Mouse (Mus musculus) olfactory bulb, adult 2 months (tissue): Measurements from ENCODE around the gene D17Wsu92e. TPM values are rescaled to one million over a fixed set of nuclear protein-coding genes. Genes with fewer than 3 reads are reported as not detected.
A peak's percentile ranks its signal among the peaks of the same experiment; 100 is the strongest.

ENCODE experiments used
- H3K27ac ChIP-seq: fragments of 200-500 bp; 2 replicates; pipeline ENCODE4 v1.5.1; 2012; ENCODE audit warnings: low read depth, low read length; ENCODE audit not compliant: insufficient read depth
- H3K4me1 ChIP-seq: fragments of 200-500 bp; 2 replicates; pipeline ENCODE4 v1.6.1; 2012; ENCODE audit warnings: low read length; ENCODE audit not compliant: control insufficient read depth, insufficient read depth
- H3K4me3 ChIP-seq: fragments of 200-500 bp; 2 replicates; pipeline ENCODE4 v1.5.1; 2012; ENCODE audit warnings: mild to moderate bottlenecking, low read depth, low read length, moderate library complexity; ENCODE audit not compliant: insufficient read depth
- CTCF ChIP-seq: fragments of 200-500 bp; IDR thresholded peaks from 2 replicates; pipeline ENCODE4 v1.5.1; 2012; ENCODE audit warnings: low read depth, mild to moderate bottlenecking, low read length, moderate library complexity; ENCODE audit not compliant: insufficient read depth
- POLR2A ChIP-seq: fragments of 200-500 bp; IDR thresholded peaks from 2 replicates; pipeline ENCODE4 v1.6.1; 2012; ENCODE audit warnings: mild to moderate bottlenecking, low read depth, low read length, moderate library complexity; ENCODE audit not compliant: insufficient read depth
- WGBS: fragments of 180-500 bp; shearing (Covaris S2); methylation state at CpG from one replicate; pipeline ENCODE4 v1.1.7; 2018; 5-methylcytosine and 5-hydroxymethylcytosine counted together
- polyA plus RNA-seq: library from polyadenylated mRNA; stranded (reverse); fragments of >200 nt; gene quantifications from 2 replicates; pipeline ENCODE4 v1.2.4, GENCODE M21; 2012; ENCODE audit warnings: low replicate concordance; ENCODE audit not compliant: missing spikeins, insufficient read depth, insufficient read length

Gene D17Wsu92e
- polyA plus RNA-seq, 1 experiment = 114 TPM

- WGBS = 40% methylated on average over 5 of the region's 5 CpGs
- H3K4me3 ChIP-seq = no peak overlapping the region
- H3K4me1 ChIP-seq = peaks cover 34% of the 10 kb centered on the region
- no peak overlapping the region for H3K27ac ChIP-seq
- TF ChIP-seq CTCF (no peak), POLR2A (no peak)
Measured at GRCm38 (mm10) chr17:27718250-27718649, 102.2 kb downstream of the D17Wsu92e start.

DNA sequence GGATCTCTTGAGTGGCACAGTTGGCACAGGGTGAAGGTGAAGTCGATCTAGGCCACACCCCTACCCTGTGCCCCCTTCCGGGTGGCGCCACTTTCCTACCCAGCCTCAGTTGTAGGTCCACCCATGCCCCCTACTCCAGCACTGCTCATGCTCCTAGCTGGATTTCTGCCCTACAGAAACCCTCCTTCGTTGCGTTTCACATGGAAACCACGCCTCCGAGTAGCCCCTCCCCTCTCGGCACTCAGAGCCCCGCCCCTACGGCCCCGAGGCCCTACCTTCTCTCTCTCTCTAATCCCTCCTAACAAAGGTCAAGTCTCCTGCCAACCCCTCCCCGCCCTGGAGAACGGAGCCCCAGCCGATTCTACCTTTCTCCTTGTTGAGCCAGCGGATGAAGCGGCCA is 103.6 kb downstream of the D17Wsu92e start:
- no peak overlapping the region for H3K4me3 ChIP-seq
- no peak overlapping the region for H3K27ac ChIP-seq
- WGBS = 14% methylated on average over 16 of the region's 16 CpGs
- TF ChIP-seq POLR2A = no peak
- no peak for TF ChIP-seq CTCF
- H3K4me1 ChIP-seq = peaks cover 43% of the 10 kb centered on the region

- peak overlapping the region; percentile 31 for H3K27ac ChIP-seq
- H3K4me3 ChIP-seq = no peak overlapping the region
- WGBS = 40% methylated on average over 1 of the region's 1 CpGs
- TF ChIP-seq POLR2A (no peak), CTCF (no peak)
- H3K4me1 ChIP-seq = peaks cover 72% of the 10 kb centered on the region
Measured at GRCm38 (mm10) chr17:27712832-27713231, 107.6 kb downstream of the D17Wsu92e start.

DNA sequence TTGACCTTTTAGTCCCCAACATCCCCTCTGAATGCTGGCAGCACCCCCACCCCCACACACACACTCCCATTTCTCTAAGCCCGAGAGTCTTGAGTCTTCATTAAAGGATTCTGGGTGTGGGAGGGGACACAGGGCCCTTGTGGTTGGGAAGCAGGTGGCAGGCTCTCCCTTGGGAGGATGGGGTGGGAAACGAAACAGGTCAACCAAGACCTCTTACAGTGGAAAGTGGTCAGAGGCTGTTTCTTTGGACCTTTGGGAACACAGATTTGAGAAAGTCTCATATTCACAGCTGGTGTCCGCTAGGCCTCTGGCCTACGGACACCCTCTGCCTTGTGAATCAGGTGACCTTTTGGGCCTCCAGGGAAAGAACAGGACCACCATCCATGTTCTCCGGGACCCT is 110.8 kb downstream of the D17Wsu92e start:
- TF ChIP-seq CTCF (no peak), POLR2A (no peak)
- WGBS = 75% methylated on average over 5 of the region's 5 CpGs

DNA sequence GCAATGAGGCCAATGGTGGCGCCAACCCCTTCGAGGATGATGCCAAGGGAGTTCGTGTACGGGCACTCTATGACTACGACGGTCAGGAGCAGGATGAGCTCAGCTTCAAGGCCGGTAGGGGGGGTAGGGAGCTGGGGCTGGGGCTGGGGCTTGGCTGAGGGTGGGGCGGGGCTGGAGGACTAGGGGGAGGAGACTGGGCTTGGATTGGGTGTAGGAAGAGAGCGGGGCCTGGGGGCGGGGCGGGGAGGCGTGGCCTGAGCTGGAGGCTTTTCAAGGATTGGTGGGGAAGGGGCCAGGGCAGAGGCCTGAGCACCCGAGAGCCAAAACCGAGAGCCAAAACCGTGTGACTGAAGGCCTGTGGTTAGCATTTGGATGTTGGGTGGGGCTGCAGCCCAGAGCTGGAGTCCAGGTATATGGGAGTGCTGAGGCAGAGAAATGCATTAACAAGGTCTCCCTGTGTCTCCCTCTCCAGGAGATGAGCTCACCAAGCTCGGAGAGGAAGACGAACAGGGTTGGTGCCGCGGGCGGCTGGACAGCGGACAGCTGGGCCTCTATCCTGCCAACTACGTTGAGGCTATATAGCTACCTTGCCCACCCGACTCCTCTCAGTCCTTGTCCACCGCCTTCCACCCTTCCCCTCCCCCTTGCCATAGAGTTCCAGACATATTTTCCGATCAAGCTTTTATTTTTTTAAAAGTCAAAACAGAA is 112.3 kb downstream of the D17Wsu92e start:
- H3K4me1 ChIP-seq = peaks cover 48% of the 10 kb centered on the region
- TF ChIP-seq CTCF = no peak
- no peak for TF ChIP-seq POLR2A
- 0 out of 2 replicates have a peak overlapping the region, but pooled peaks have one; percentile 44 for H3K27ac ChIP-seq
- H3K4me3 ChIP-seq = no peak overlapping the region
- whole genome bisulfite sequencing = 13% methylated on average over 25 of the region's 25 CpGs

More for the DNA sequence above, 110.8 kb downstream of the D17Wsu92e start:
- Histone ChIP-seq H3K4me3 (no peak overlapping the region), H3K4me1 (peaks cover 60% of the 10 kb centered on the region), H3K27ac (no peak overlapping the region)

DNA sequence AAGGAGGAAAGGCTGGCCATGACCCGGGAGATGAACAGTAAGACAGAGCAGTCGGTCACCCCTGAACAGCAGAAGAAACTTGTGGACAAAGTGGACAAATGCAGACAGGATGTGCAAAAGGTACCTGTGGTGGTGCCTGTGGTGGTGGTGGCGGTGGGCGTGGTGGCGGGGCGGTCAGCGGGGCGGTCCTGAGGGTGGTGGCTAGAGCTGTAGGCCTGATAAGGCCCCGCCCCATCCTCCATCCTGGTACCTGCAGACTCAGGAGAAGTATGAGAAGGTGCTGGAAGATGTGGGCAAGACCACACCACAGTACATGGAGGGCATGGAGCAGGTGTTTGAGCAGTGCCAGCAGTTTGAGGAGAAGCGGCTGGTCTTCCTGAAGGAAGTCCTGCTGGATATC is 114.8 kb downstream of the D17Wsu92e start:
- no peak overlapping the region for H3K27ac ChIP-seq
- WGBS = 67% methylated on average over 10 of the region's 10 CpGs
- no peak overlapping the region for H3K4me3 ChIP-seq
- TF ChIP-seq CTCF (no peak), POLR2A (no peak)
- H3K4me1 ChIP-seq = peaks cover 48% of the 10 kb centered on the region

DNA sequence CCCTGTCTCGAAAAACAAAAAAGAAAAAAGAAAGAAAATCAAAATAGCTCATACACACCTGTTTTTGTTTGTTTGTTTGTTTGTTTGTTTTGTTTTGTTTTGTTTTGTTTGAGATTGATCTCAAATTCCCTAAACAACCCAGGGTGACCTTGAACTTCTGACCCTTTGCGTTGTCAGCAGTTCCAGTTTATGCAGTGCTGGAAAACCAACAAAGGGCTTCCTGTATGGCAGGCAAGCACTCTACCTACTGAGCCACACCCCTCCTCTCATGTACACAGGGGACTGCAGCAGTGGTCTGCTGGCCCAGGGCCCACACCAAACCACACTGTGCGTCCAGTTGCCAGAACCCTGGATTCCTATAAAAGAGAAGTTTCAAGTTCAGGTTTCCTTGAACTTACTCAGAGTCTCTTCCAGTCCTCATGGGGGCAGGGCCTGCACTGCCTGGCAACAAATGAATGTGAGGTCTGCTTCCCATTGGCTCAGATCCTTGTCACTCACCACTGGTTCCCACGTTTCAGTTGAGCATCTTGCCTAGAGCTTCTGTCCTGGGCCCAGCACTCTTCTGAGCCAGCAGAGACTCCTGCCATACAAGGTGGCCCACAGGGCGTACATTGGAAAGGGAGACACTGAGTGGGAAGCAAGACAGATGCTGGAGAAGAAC is 116.4 kb downstream of the D17Wsu92e start:
- TF ChIP-seq POLR2A (no peak), CTCF (no peak)
- no peak overlapping the region for H3K4me3 ChIP-seq
- peaks cover 45% of the 10 kb centered on the region for H3K4me1 ChIP-seq
- no peak overlapping the region for H3K27ac ChIP-seq
- WGBS = 55% methylated on average over 5 of the region's 5 CpGs

GRCm38 (mm10) chr17:27702518-27702917 is 117.9 kb downstream of the D17Wsu92e start:
- no peak overlapping the region for H3K27ac ChIP-seq
- WGBS = 5% methylated on average over 34 of the region's 34 CpGs
- TF ChIP-seq CTCF = peak; percentile 75
- no peak for TF ChIP-seq POLR2A
- H3K4me3 ChIP-seq = no peak overlapping the region
- H3K4me1 ChIP-seq = peaks cover 33% of the 10 kb centered on the region

DNA sequence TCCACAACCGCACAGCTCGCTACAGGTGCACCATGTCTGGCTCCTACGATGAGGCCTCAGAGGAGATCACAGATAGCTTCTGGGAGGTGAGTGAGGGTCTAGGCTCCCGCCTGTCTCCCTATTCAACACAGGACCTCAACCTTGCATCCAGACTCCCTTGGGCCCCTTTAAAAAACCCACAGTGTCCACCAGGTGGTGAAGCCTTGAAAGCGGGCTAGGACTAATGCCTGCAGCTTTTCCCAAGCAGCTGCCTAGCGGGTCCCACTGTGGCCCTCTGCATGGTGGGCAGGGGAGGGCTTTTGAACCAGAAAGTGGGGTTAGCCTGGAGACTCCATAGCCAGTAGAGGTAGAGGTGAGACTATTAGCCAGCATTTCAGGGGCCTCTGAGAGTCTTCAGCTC is 118.6 kb downstream of the D17Wsu92e start:
- no peak for TF ChIP-seq CTCF
- TF ChIP-seq POLR2A = no peak
- Histone ChIP-seq H3K4me1 (peaks cover 33% of the 10 kb centered on the region), H3K27ac (no peak overlapping the region), H3K4me3 (no peak overlapping the region)
- 76% methylated on average over 6 of the region's 6 CpGs for WGBS

Other genes starting within 250 kb of the D17Wsu92e start
- 554 TPM in 1 of 2 replicates, not detected in the other for gene Nudt3, start 197.2 kb downstream of the D17Wsu92e start, polyA plus RNA-seq
- not detected in 2 replicates for gene RPS10-NUDT3, start 185.4 kb downstream of the D17Wsu92e start, polyA plus RNA-seq
- 934 TPM in 1 of 2 replicates, not detected in the other for gene Rps10, start 184.0 kb downstream of the D17Wsu92e start, polyA plus RNA-seq
- gene Pacsin1, start 165.1 kb downstream of the D17Wsu92e start, polyA plus RNA-seq = 329 TPM in 1 of 2 replicates, not detected in the other
- not detected in 2 replicates for gene Spdef, start 91.7 kb downstream of the D17Wsu92e start, polyA plus RNA-seq
- not detected in 2 replicates for gene Snrpc, start 17.5 kb upstream of the D17Wsu92e start, polyA plus RNA-seq
- gene Uhrf1bp1, start 35.8 kb upstream of the D17Wsu92e start, polyA plus RNA-seq = not detected in 2 replicates
- not detected in 2 replicates for gene Anks1, start 88.7 kb upstream of the D17Wsu92e start, polyA plus RNA-seq
- not detected in 2 replicates for gene Taf11, start 89.2 kb upstream of the D17Wsu92e start, polyA plus RNA-seq